Mouse (Mus musculus) stomach, postnatal 0 days (tissue): ENCODE data around the gene Myo6. TPM values are rescaled to one million over a fixed set of nuclear protein-coding genes. Genes with fewer than 3 reads are reported as not detected.
"Not testable (repeated sequence)": the region's sequence is repeated elsewhere in the genome, so short reads cannot be mapped to it uniquely, and the experiment has no call there.

Source experiments
- ATAC-seq: fragments of 200-750 bp; cut with Nextera tagmentation; 2 replicates; pipeline ENCODE4 v1.8.0; 2017; ENCODE audit not compliant: low FRiP score, low TSS enrichment
- DNase-seq: peaks from one replicate; pipeline ENCODE4 v3.0.0-alpha.2; 2016; ENCODE audit warnings: low spot score
- H3K27ac ChIP-seq: fragments of 300-500 bp; sonication (generic); replicated peaks from 2 replicates; pipeline ENCODE4 v1.5.1; 2014; ENCODE audit warnings: mild to moderate bottlenecking, control low read depth
- H3K27me3 ChIP-seq: fragments of 300-500 bp; sonication (generic); 2 replicates; pipeline ENCODE4 v1.6.1; 2014; ENCODE audit warnings: low read length; ENCODE audit not compliant: control insufficient read depth, insufficient read depth
- H3K36me3 ChIP-seq: fragments of 300-500 bp; sonication (generic); 2 replicates; pipeline ENCODE4 v1.6.1; 2014; ENCODE audit warnings: low read length, mixed read lengths; ENCODE audit not compliant: control insufficient read depth, insufficient read depth
- H3K4me1 ChIP-seq: fragments of 300-500 bp; sonication (generic); replicated peaks from 2 replicates; pipeline ENCODE4 v1.6.1; 2014; ENCODE audit warnings: antibody characterized with exemption; ENCODE audit not compliant: control insufficient read depth, insufficient read depth
- H3K4me2 ChIP-seq: fragments of 300-500 bp; sonication (generic); replicated peaks from 2 replicates; pipeline ENCODE4 v1.6.1; 2014; ENCODE audit warnings: low read depth, mild to moderate bottlenecking, control low read depth, moderate library complexity
- H3K4me3 ChIP-seq: fragments of 300-500 bp; sonication (generic); 2 replicates; pipeline ENCODE4 v1.5.1; 2014; ENCODE audit warnings: low read depth, low read length, control low read depth
- H3K9ac ChIP-seq: fragments of 300-500 bp; sonication (generic); 2 replicates; pipeline ENCODE4 v1.6.1; 2014; ENCODE audit warnings: mild to moderate bottlenecking, low read length, control low read depth, mixed read lengths
- H3K9me3 ChIP-seq: fragments of 300-500 bp; sonication (generic); 2 replicates; pipeline ENCODE4 v1.6.1; 2016; ENCODE audit warnings: low read length; ENCODE audit not compliant: control insufficient read depth
- CTCF ChIP-seq: IDR thresholded peaks from 2 replicates; pipeline ENCODE4 v1.5.1; 2016; ENCODE audit warnings: antibody characterized with exemption, low read depth, mild to moderate bottlenecking, moderate library complexity
- EP300 ChIP-seq: optimal IDR thresholded peaks from 2 replicates; pipeline ENCODE3; 2016; ENCODE audit warnings: antibody characterized with exemption
- WGBS: fragments of 180-500 bp; shearing (Covaris S2); extraction: QIAGEN DNeasy Blood & Tissue Kit; methylation state at CpG from one replicate; pipeline ENCODE4 v1.1.7; 2014; 5-methylcytosine and 5-hydroxymethylcytosine counted together
- polyA plus RNA-seq: library from polyadenylated mRNA; unstranded; fragments of >200 nt; fragmentation: Nextera tagmentation; extraction: Ambion mirVana; gene quantifications from 2 replicates; pipeline ENCODE4 v1.2.1, GENCODE M21; 2015

Gene Myo6
- polyA plus RNA-seq, 1 experiment from 2014 or later = 31.8 TPM

- H3K27me3 ChIP-seq = no peaks in the 10 kb centered on the region
- no peaks in the 10 kb centered on the region for H3K36me3 ChIP-seq
- no peak overlapping the region for H3K4me2 ChIP-seq
- H3K27ac ChIP-seq = no peak overlapping the region
- no peak for ATAC-seq
- H3K4me3 ChIP-seq = no peak overlapping the region
- TF ChIP-seq EP300 (no peak), CTCF (no peak)
- DNase-seq = no peak
- no peaks in the 10 kb centered on the region for H3K4me1 ChIP-seq
- H3K9ac ChIP-seq = no peak overlapping the region
- WGBS = 93% methylated on average over 6 of the region's 6 CpGs
- H3K9me3 ChIP-seq = no peaks in the 10 kb centered on the region
Observed at GRCm38 (mm10) chr9:80315922-80316321, 151.1 kb downstream of the Myo6 start.

DNA sequence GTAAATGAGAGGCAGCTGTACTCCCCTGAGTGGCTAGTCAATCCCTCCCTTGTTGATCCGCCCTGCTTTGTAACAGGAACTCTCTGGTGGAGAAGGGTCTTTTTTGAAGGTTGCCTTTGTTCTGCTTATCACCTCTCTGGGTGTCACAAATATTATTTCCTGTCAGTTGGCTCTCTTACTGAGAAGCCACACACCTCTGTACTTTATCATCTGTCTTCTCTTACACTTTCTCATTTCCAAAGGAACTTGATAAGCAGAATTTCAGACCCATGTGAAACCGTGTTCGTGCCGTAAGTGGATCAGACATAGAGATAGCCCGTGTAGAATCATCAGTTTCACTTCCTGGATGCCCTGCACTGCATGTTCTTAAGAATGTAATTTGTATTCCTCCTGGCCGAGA is 153.2 kb downstream of the Myo6 start:
- no peak overlapping the region for H3K9ac ChIP-seq
- no peaks in the 10 kb centered on the region for H3K4me1 ChIP-seq
- H3K36me3 ChIP-seq = no peaks in the 10 kb centered on the region
- DNase-seq (no peak), ATAC-seq (no peak)
- H3K27me3 ChIP-seq = no peaks in the 10 kb centered on the region
- H3K4me3 ChIP-seq = no peak overlapping the region
- H3K9me3 ChIP-seq = no peaks in the 10 kb centered on the region
- 85% methylated on average over 6 of the region's 6 CpGs for WGBS
- no peak overlapping the region for H3K4me2 ChIP-seq
- TF ChIP-seq CTCF (no peak), EP300 (no peak)
- H3K27ac ChIP-seq = no peak overlapping the region

DNA sequence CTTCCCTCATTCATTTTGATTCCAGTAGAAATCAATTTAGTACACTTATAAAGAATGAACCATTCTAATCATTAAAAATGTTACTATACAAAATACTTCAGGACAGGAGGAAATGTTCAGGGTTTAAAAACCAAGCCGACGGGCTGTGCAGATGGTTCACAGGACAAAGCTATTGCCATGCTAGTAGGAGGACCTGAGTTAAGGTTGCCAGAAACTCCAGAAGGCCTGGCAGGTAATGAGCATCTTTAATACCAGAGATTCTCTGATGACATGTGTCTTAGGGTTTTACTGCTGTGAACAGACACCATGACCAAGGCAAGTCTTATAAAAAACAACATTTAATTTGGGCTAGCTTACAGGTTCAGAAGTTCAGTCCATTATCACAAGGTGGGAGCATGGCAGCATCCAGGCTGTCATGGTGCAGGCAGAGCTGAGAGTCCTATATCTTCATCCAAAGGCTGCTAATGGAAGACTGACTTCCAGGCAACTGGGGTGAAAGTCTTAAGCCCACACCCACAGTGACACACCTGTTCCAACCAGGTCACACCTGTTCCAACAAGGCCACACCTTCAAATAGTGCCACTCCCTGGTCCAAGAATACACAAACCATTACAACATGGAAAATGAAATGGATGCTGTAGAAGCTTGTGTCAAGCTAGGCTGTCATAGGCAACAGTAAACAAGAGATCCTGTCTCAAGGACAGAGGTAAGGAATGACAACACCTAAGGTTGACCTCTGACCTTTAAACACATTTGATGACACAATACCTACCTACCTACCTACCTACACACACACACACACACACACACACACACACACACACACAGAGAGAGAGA is 156.4 kb downstream of the Myo6 start:
- H3K4me1 ChIP-seq, H3K4me3 ChIP-seq, H3K9me3 ChIP-seq, H3K27me3 ChIP-seq, H3K27ac ChIP-seq, DNase-seq, H3K9ac ChIP-seq, H3K36me3 ChIP-seq, H3K4me2 ChIP-seq: not testable (repeated sequence)
- 94% methylated on average over 2 of the region's 2 CpGs for WGBS
- peak; percentile 96 for ATAC-seq

DNA sequence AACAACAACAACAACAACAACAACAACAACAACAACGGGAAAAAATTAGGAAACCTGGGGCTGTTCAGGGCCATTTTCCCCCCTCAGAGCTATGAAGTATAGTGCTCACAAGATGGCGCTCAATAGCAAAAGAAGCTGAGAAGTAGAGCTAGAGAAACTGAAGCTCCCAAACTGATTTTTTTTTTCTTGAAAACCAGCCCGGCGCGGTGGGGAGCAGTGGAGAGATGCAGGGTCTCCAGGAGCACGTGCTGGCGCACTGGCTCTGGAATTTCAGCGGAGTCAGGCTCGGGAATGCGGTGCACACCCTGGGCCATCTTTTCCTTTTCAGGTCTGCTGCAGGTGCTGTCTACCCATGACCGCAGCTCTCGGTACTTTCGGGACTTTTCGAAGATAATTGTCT is 167.3 kb downstream of the Myo6 start:
- DNase-seq (peak; percentile 34), ATAC-seq (peak; percentile 29; the same call in 1 of the 2 replicates)
- Histone ChIP-seq H3K9me3 (no peaks in the 10 kb centered on the region), H3K27ac (no peak overlapping the region), H3K4me2 (peak overlapping the region; percentile 54), H3K27me3 (no peaks in the 10 kb centered on the region), H3K4me3 (peak overlapping the region; percentile 25), H3K9ac (no peak overlapping the region), H3K36me3 (no peaks in the 10 kb centered on the region), H3K4me1 (no peaks in the 10 kb centered on the region)
- TF ChIP-seq EP300 = no peak
- TF ChIP-seq CTCF = peak; percentile 75
- WGBS = 15% methylated on average over 14 of the region's 14 CpGs

- no peaks in the 10 kb centered on the region for H3K9me3 ChIP-seq
- no peaks in the 10 kb centered on the region for H3K36me3 ChIP-seq
- DNase-seq = no peak
- WGBS = 32% methylated on average over 8 of the region's 8 CpGs
- no peak for ATAC-seq
- no peak overlapping the region for H3K27ac ChIP-seq
- TF ChIP-seq EP300 (no peak), CTCF (no peak)
- no peak overlapping the region for H3K4me3 ChIP-seq
- no peak overlapping the region for H3K9ac ChIP-seq
- no peaks in the 10 kb centered on the region for H3K4me1 ChIP-seq
- no peaks in the 10 kb centered on the region for H3K27me3 ChIP-seq
- H3K4me2 ChIP-seq = peak overlapping the region; percentile 11; the same call in 1 of the 2 replicates
Observed at GRCm38 (mm10) chr9:80333466-80333865, 168.6 kb downstream of the Myo6 start.

DNA sequence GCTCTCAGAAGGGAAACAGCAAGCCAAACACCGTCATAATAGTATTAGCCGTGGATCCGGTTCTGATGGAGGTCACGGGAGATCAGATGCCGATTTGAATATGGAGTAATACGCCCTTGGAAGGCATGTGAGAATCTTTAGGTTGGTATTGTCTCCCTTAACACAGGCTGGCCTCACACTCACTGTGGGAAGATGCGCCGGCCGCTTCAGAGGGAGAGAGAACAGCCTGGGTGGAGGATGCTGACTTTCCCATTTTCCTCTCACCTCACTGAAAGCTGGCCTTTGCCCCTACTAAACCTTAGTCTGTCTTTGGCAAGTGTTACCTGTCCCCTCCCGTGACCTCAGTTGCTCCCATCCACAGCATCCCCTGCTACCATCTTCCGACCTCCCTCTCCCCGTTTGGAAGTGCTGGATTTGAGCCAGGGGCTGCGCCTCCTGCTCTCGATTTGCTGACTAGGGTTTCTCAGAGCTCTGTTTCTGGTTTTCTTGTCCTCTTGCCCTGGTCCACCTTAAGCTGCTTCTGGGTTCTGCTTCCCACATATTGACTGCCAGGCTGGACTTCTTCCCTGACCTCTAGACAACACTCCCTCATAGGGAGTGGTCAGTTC is 169.3 kb downstream of the Myo6 start:
- H3K27ac ChIP-seq = no peak overlapping the region
- ATAC-seq = no peak
- H3K4me1 ChIP-seq = no peaks in the 10 kb centered on the region
- peak overlapping the region; percentile 11 for H3K4me2 ChIP-seq
- TF ChIP-seq EP300 (no peak), CTCF (no peak)
- no peaks in the 10 kb centered on the region for H3K9me3 ChIP-seq
- WGBS = 52% methylated on average over 14 of the region's 14 CpGs
- H3K9ac ChIP-seq = no peak overlapping the region
- H3K27me3 ChIP-seq = no peaks in the 10 kb centered on the region
- DNase-seq = no peak
- H3K4me3 ChIP-seq = no peak overlapping the region
- no peaks in the 10 kb centered on the region for H3K36me3 ChIP-seq
